Mouse (Mus musculus) gastrocnemius, adult 18-20 months (tissue): ENCODE results near the gene Clic4. TPM values are rescaled to one million over a fixed set of nuclear protein-coding genes. Genes with fewer than 3 reads are reported as not detected.
"Not testable (repeated sequence)": the region's sequence is repeated elsewhere in the genome, so short reads cannot be mapped to it uniquely, and the experiment has no call there.

Experiments
- DNase-seq: peaks from one replicate; pipeline ENCODE4 v3.0.0; 2021; ENCODE audit warnings: low spot score
- total RNA-seq, 2 experiments: library from RNA; stranded (reverse); gene quantifications; 2 replicates each; pipeline ENCODE4 v1.2.3; 2021

Clic4 gene
- total RNA-seq, 2 experiments from 2014 or later: 27.6 to 40.4 TPM

DNA sequence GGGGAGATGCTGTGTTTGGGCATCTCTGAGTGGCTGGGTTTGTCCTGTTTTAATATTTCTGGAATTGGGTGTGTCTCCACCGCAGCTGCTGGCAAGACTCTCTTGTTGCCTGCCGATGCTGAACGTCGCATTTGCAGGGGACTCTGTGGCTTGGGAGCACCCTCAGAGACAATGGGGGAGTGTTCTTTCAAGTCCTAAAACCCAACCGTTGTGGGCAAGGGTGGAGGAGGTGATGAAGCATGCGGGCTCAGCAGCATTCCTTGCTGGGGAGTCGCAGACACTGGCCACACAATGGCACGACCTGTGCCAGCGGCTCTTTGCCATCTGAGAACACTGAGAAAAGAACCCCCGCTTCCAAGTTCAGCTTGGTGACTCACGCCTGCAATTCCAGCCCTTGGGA is 81.0 kb downstream of the Clic4 start:
- DNase-seq: no peak

DNA sequence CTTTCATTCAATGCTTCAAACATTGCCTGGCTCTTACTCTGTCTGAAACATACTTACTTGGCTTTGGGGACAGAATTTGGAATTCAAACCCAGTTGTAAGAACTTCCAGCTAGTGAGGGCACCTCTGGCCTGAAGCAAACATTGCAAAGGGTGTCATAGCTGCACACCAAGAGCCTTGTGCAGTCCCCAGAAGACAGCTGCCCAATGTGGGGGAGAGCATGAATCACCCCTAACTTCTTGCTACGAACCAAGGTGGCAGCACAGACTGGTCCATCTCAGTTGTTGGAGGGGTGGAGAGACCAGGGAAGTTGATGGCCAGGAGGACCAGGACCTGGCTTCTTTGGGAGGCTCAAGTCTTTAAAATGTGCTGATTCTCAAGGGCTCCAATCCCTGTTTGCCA is 81.4 kb downstream of the Clic4 start:
- DNase-seq: no peak

DNA sequence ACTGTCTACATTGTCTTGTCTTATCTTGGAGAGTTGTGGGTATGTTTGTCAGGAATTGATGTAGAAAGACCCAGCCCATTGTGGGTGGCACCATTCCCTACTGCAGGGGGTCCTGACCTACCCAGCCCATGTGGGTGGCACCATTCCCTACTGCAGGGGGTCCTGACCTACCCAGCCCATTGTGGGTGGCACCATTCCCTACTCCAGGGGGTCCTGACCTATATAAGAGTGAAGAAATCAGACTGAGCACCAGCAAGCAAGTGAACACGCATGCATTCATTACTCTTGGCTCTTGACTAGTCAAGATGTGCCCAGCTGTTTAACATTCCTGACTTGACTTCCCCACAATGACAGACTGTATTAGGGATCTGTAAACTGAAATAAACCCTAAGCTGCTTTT is 82.2 kb downstream of the Clic4 start:
- DNase-seq: no peak

DNA sequence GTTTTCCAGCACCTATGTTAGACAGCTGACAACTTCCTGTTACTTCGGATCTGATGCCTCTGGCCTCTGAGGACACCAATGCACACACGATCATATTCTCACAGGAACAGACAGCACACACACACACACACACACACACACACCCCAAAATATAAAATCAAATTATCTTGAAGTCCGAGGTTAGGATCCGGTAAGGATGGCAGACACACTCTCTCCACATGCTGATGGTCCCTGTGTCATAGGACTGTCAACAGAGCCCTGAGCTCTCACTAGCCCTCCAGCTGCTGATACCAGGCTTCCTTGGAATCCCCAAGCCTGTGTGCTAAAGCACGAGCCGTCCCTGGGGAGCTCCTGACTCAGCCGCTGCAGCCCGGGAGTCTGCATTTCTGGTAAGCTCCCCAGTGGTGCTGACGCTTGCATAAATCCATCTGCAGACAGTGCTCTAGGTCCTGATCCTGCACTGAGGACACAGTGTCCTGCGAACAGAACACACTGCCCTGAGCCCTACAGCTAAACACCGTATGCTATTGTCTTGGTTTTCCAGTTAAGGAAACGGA is 83.1 kb downstream of the Clic4 start:
- peak; percentile 45 for DNase-seq

DNA sequence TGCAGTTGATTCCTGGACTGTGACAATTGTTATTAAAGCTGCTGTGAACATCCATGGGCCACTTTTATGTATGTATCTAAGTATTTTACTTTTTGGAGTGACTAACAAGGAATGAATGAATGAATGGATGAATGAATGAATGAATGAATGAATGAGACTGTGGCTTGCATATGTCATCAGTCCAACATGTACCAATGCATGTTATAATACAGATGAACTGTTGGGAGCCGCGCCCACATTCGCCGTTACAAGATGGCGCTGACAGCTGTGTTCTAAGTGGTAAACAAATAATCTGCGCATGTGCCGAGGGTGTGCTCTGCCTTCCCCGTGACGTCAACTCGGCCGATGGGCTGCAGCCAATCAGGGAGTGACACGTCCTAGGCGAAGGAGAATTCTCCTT is 88.3 kb downstream of the Clic4 start:
- not testable (repeated sequence) for DNase-seq

DNA sequence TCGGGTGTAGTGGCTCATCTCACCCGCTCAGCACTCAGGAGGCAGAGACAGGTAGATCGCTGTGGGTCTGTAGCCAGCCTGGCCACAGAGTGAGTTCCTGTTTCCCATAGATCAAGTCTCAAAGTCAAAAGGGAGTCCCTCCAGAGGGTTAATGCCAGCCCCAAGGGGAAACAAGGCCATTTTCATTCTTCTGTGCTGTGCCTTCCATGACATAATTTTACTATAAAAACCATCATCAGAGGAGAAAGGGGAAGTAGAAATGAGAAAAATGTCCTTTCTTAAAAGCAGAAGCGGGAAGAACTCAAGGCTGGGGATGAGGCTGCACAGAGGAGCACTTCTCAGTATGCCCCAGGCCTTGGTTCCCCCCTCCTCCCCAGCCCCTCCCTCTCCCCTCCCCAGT is 90.8 kb downstream of the Clic4 start:
- DNase-seq: no peak

DNA sequence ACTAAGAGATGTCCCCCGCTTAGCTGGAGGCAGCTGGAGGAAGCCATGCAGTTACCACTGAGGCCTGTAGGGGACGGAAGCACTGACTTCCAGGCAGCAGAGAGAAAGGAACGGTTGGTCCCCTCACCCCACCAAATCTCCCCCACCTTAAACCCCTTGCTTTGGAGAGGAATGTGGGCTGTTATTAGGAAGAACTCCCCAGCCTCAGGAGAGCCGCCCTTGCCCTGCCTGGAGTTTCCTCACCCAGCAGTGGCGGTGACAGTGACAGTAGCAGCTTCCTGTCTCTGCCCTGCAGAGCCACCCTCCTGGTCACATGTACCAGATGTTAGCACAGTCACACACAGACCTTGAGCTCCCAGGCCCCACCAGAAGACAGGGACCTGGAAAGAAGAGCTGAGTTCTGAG is 93.5 kb downstream of the Clic4 start:
- DNase-seq: no peak

DNA sequence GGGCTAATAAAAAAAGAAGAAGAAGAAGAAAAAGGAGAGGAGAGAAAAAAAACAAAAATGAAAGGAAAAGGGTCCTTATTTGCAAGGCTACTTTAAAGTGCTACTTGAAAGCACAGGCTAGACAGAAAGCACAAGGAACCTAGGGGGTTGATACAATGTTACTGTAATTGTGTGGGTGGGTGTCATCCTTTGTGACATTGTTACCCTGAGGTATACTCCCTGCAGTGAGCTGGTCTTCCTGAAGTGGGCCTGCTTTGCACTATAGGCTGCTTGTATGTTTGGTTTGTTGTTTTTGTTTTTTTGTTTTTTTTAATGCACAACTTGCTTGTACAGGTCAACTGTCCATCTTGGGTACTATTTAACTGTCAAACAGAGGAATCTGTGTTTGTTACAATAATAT is 95.0 kb downstream of the Clic4 start:
- DNase-seq: no peak

DNA sequence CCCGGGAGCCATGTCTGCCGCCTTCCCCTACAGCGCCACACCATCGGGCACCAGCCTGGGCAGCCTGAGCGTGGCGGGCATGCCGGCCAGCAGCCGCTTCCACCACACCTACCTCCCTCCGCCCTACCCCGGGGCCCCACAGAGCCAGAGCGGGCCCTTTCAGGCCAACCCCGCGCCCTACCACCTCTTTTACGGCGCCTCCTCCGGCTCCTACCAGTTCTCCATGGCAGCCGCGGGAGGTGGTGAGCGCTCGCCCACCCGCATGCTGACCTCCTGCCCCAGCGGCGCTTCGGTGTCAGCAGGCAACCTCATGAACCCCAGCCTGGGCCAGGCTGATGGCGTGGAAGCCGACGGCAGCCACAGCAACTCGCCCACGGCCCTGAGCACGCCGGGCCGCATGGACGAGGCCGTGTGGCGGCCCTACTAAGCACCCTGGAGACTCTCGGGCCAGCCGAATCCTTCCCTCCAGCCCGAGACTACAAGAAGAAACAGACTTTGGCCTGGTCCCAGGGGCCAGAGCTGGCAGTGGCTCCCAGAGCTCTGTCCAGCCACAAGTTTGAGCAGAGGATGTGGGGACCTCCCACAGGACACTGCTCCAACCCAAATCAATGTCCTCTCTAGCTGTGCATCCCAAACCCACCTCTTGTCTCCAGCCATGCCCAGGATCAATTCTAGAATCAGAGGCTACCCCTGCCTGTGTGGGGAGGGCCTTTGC is 97.1 kb downstream of the Clic4 start:
- DNase-seq: no peak

DNA sequence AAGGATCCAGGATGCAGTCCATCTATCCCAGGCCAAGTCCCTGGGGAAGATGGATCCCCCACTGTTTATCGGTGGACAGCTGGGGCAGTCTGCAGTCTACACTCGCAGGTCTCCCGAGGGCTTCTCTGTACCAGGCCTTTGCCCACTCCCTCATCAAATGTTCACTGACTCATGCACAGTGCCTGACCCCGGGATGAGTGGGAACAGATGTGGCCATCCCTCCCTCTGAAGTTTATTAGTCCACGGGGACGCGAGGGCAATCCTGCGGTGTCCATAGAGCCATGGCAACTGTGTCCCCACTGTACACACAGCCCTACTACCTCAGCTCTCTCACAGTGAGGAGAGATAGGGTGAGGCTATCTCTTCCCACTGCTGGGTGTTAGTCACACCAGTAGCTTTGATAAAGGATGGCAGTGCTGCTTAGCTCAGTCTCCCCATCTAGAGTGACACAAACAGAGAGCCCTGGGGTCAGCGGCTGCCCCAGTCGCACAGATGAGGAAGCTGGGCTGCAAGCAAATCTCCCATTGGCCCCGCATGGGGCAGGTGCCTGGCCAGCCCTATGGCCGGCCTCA is 101.2 kb downstream of the Clic4 start:
- no peak for DNase-seq

DNA sequence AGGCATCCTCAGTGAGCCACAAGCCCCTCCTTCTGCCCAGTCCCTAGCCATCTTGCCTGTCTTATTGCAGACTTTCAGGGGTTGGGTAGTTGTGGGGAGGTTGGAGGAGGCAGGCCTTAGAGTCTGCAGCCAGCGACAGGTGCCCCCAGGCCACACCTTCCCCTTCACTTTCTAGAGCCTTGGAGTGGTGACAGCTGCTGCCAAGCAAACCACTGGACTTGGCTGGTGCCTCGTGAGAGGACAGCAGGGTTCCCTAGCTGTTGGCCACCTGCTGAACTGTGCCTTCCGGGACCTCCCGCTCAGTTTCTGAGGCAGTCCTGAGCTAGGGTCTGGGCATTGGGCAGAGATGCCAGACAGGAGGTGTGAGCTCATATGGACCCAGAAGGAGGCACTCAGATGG is 103.1 kb downstream of the Clic4 start:
- DNase-seq: no peak

DNA sequence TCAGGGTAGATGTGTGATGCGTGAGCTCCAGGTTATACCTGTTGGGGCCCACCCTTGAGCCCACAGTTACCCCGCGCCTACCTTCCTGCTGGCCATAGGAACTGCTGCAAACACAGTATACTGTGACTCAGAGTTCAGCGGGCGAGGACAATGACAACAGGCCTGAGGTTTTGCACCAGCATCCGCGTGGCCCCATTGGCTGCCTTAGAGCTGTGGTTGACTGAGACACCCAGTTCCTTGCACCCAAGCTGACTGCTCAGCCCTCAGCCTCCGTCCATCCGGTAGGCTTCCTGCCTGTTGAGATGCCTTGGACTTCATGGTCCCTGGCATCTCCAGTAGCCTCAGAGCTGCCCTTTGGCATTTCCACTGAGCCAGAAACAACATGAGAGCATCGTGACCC is 103.5 kb downstream of the Clic4 start:
- DNase-seq: no peak

DNA sequence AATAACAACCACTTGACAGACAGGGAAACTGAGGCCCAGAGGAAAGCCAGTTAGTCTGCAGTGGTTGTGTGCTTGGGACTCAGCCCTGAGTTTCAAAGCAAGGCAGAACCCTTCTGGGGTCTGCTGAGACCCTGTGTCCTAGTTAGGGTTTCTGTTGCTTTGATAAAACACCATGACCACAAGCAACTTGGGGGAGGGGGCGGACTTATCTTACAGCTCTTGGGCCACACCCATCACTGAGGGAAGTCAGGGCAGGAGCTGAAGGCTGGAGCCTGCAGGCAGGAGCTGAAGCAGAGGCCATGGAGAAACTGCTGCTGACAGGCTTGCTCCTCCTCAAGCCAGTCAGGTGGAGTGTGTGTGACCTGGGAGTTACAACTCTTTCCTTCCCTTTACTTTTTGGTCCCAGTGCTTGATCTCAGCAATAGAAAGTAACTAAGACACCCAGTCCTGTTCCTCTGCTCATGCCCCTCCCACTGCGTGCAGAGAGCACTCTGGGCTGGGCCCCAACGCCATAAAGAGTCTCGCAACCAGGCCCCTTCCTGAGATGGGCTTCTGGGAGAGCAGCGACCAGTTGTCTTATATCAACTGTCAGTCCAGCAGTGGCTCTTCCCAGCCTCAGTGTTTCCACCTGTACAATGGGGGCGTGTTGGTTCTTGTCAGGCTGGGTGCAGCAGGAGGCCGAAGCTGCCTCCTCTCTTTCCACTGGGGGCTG is 104.6 kb downstream of the Clic4 start:
- DNase-seq: no peak

DNA sequence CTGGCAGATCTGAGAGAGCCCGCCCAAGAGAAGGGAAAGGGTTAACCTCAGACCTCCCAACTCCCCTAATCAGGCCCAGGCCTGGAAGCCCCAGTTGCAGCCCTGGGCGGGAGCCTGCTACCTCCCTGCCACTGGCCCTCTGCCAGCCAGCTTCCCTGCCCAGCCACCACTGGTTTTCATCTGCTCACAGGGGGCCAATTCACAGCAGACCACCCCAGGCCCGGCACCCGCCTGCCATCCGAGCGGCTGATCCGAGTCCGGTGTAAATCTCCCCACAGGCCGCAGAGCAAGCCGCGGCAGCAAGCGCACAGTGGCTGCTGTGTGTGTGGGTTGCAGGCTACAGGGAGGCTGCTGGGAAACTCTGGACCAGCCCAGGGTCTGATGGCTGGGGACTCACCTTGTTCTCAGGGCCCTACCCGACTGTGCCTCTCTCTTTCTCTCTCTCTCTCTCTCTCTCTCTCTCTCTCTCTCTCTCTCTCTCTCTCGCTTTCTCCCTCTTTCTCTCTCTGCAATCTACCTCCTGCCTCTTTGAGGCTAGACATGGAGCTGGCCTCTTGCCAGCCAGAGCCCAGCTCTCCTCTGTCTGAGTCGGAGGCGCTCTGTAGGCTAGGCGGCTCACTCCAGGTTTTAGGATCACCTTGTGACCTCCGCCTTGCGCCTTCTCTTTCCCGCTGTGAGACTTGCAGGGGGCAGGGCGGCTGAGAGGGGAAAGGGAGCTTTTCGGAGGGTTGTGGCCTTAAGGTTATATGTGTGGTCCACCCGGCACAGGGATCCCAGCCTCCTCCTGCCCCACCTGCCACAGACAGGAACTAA is 106.0 kb downstream of the Clic4 start:
- no peak for DNase-seq

DNA sequence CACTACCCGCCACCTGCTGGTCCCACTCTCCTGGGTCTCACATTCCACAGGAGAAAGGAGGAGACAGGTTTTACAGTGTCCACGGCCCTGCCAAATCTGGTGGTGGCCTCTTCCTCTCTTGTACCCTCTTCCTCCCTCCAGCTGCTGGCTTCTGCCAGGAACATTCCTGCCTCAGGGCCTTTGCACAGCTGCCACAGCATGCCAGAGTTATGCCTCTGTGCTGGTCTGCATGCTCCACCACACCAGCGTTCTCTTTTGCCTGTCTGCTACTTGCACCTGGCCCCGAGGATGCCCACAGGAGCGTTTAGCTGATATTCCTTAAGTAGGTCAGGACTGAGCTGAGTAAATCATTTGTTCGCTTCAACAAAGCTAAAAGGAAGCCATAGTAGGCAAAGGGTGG is 106.9 kb downstream of the Clic4 start:
- DNase-seq: no peak

Other genes with a start within 250 kb of the Clic4 start
- under 1 TPM; 0.05 to 0.07 TPM for gene Runx3, start 152.2 kb downstream of the Clic4 start, total RNA-seq
- 10 to 100 TPM; 58.3 to 60.1 TPM for gene Srrm1, start 80.5 kb upstream of the Clic4 start, total RNA-seq
- 1 to 10 TPM; 1.8 to 2.3 TPM for gene Ncmap, start 125.4 kb upstream of the Clic4 start, total RNA-seq
- 1 to 10 TPM; 3.0 to 4.2 TPM for gene Rcan3, start 161.0 kb upstream of the Clic4 start, total RNA-seq
- gene Stpg1, start 222.0 kb upstream of the Clic4 start, total RNA-seq: under 1 TPM in 1 of 2 experiments, not detected in 1; 0.24 TPM
- gene Nipal3, start 222.2 kb upstream of the Clic4 start, total RNA-seq: 10 to 100 TPM; 14.2 to 17.2 TPM